Mouse (Mus musculus) liver, adult 2 months (tissue): ENCODE data around the gene Polr3h.

Experiments
- CTCF ChIP-seq: fragments of 200-500 bp; IDR thresholded peaks from 2 replicates; pipeline ENCODE4 v1.5.1; 2011; ENCODE audit warnings: low read depth, low read length, control low read depth
- POLR2A ChIP-seq: fragments of 200-500 bp; IDR thresholded peaks from 2 replicates; pipeline ENCODE4 v1.6.1; 2011; ENCODE audit warnings: low read length, control low read depth; ENCODE audit not compliant: insufficient read depth; ENCODE audit errors: extremely low read depth

GRCm38 (mm10) chr15:81839634-81840033 is 86.4 kb downstream of the Polr3h start:
- TF ChIP-seq CTCF (no peak), POLR2A (no peak)
